Mouse (Mus musculus) frontal cortex, postnatal 36 days (tissue): ENCODE results near the gene Chchd2.
"Not testable (repeated sequence)": the region's sequence is repeated elsewhere in the genome, so short reads cannot be mapped to it uniquely, and the experiment has no call there.

Source experiments
- DNase-seq, 2 experiments: peaks; one replicate each; pipeline ENCODE4 v3.0.0; 2022; ENCODE audit warnings: low spot score in 2 of 2

Gene Chchd2

GRCm38 (mm10) chr5:129886911-129887636 is at the start of gene Chchd2:
Chchd2 (minus strand) TSS chr5:129887470.
- peak; percentile 92 to 98 for DNase-seq

- DNase-seq, result no peak
These were observed 49.7 kb upstream of the Chchd2 start for GRCm38 (mm10) chr5:129936941-129937340.

GRCm38 (mm10) chr5:129929924-129930855 is 42.9 kb upstream of the Chchd2 start:
- no peak for DNase-seq

- DNase-seq, result no peak
These were observed 38.7 kb upstream of the Chchd2 start for GRCm38 (mm10) chr5:129925933-129926332.

- DNase-seq, result no peak
These were observed 37.7 kb upstream of the Chchd2 start for GRCm38 (mm10) chr5:129924820-129925452.

GRCm38 (mm10) chr5:129921972-129922371 is 34.7 kb upstream of the Chchd2 start:
- DNase-seq, result no peak

GRCm38 (mm10) chr5:129919320-129919719 is 32.0 kb upstream of the Chchd2 start:
- no peak for DNase-seq

- no peak for DNase-seq
These were observed 31.5 kb upstream of the Chchd2 start for GRCm38 (mm10) chr5:129918752-129919151.

GRCm38 (mm10) chr5:129918065-129918651 is 30.9 kb upstream of the Chchd2 start:
- no peak for DNase-seq

- not testable (repeated sequence) for DNase-seq
These were observed 28.2 kb upstream of the Chchd2 start for GRCm38 (mm10) chr5:129915491-129915890.

GRCm38 (mm10) chr5:129914024-129914423 is 26.8 kb upstream of the Chchd2 start:
- DNase-seq, result no peak

GRCm38 (mm10) chr5:129909591-129909990 is 22.3 kb upstream of the Chchd2 start:
- DNase-seq, result no peak

- DNase-seq, result no peak
These were observed 21.9 kb upstream of the Chchd2 start for GRCm38 (mm10) chr5:129909147-129909546.

- peak; percentile 84 to 89 for DNase-seq
These were observed 21.1 kb upstream of the Chchd2 start, which contains the start of gene Nupr1l for GRCm38 (mm10) chr5:129908242-129908965. Nupr1l (plus strand) TSS chr5:129908540.

- no peak for DNase-seq
These were observed 20.5 kb upstream of the Chchd2 start for GRCm38 (mm10) chr5:129907775-129908174.

- DNase-seq, result no peak
These were observed 11.2 kb upstream of the Chchd2 start, which contains the start of gene Phkg1 for GRCm38 (mm10) chr5:129898449-129898848. Phkg1 (minus strand) TSS chr5:129898549.

GRCm38 (mm10) chr5:129895198-129896088 is 8.2 kb upstream of the Chchd2 start, which contains the start of gene Zbed5:
Zbed5 (plus strand) TSS chr5:129895723.
- peak; percentile 82 to 92 for DNase-seq

GRCm38 (mm10) chr5:129890390-129890789 is 3.1 kb upstream of the Chchd2 start:
- DNase-seq, result not testable (repeated sequence)

GRCm38 (mm10) chr5:129886271-129886670 is 999 bp downstream of the Chchd2 start:
- DNase-seq, result no peak

- DNase-seq, result no peak
These were observed 7.4 kb downstream of the Chchd2 start for GRCm38 (mm10) chr5:129879888-129880287.
